Mouse (Mus musculus): Measurements from ENCODE around the gene Palm.

Palm gene

DNA sequence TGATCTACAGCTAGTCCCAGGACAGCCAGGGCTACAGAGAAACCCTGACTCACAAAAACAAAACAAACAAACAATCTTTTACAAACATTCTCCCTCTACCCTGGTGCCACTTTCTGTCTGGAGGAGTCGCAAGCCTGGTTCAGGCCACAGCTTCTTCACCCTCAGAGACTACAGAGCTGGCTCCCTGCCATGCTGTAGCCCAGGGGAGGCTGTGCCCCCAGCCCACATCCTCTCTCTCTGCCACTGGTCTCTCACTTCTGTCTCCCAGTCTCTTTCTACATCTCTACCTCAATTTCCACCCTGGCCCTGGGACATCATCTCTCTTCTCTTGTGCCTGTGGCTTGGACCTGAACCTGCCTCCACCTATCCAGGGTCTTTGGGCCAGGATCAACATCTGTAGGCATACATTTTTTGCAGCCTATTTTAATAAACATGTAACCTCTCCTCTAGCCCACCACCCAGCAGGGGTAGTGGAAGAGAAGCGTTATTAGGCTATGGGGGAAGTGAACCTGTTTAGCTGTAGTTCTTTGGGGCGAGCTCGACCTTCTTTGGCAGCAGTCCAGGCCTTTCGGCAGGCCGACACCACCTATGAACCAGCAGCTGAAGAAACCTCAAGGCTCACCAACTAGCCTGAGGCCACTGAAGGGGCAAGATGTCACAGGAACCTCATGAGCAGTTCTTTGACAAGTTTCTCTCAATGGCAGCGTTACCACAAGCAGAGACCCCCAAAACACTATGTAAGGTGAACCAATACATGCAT, 38.8 kb downstream of the Palm start:
- no peak for DNase-seq

- DNase-seq: no peak
These were observed 39.4 kb downstream of the Palm start for GRCm38 (mm10) chr10:79832786-79833181.

GRCm38 (mm10) chr10:79834769-79835398, 41.5 kb downstream of the Palm start:
- DNase-seq: peak; percentile 81

GRCm38 (mm10) chr10:79836918-79837317, 43.5 kb downstream of the Palm start:
- DNase-seq: no peak

- DNase-seq: no peak
These were observed 44.8 kb downstream of the Palm start for GRCm38 (mm10) chr10:79838151-79838550.

DNA sequence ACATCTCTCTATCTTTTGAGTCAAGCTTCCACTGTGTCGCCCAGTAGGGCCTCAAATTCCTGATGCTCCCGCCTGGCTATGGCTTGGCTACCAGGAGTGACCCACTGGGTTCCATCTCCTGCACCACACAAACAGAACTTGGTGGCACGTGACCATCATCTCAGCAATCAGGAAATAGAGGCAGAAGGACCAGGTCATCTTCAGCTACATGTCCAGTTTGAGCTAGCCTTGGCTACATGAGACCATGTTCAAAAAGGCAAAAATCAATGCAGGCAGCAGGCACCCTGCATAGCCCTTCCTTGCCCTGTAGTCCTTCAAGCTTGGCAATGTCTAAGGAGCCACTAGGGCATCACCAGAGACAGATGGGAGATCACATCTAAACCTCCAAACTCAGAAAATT, 46.7 kb downstream of the Palm start:
- DNase-seq: no peak

DNA sequence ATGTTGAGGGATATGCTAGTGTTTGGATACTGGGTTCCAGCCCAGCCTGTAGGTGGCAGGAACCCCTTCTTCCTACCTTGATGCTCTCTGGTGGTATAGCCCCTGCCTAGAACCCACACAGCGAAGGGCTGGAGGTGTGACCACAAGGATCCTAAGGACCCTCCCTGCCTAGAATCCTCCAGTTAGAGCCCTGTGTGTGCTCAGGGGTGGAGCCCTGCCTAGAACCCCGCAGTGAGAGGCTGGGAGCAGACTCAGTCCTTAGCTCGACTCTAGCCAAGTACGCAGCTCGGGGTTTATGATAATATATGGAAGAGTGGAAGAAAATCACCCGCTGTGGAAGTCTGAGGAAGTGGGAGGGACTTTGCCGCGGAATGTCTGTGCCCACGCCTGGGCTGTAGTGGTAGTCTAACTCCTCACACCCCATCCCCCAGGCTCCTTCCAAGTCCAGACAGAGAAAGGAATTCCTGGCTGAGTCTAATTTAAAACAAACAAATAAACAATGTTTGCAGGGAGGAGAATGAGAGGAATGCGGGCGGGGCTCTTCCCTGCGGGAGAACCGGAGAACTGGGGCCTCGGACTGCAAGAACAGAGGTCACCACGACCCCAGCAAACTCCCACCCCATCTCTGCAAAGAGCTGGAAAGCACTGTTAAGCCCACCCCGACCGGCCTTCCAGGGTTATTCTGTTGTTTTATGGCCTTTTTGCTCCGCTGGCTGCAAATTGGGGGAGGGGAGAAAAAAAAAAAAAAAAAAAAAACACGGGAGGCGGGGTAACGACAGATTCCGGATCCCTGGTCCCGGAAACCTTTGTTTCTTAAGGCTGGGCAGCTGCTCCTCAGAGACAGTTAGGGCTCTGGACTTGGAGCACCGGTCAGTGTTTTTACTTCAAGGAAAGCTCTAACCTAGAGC, 47.5 kb downstream of the Palm start:
- peak; percentile 87 for DNase-seq

DNA sequence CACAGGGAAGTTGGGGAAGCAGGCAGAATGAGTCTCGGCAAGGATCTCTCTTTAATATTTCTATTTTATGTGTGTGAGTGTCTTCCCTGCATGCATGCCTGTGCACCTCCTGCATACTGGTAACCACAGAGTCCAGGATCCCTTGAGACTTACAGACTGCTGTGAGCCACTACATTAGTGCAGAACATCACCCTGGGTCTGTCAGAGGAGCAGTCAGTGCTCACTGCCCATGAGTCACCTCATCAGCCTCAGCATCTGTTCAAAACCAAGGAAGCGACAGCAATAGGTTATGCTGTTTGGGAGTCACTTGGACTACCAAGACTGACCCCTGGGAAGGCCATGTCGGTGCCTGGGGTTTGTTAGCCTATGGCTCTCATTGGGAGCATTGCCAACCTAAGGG, 49.0 kb downstream of the Palm start:
- DNase-seq: no peak

GRCm38 (mm10) chr10:79843476-79843875, 50.1 kb downstream of the Palm start:
- no peak for DNase-seq

GRCm38 (mm10) chr10:79846553-79846952, 53.2 kb downstream of the Palm start:
- no peak for DNase-seq

DNA sequence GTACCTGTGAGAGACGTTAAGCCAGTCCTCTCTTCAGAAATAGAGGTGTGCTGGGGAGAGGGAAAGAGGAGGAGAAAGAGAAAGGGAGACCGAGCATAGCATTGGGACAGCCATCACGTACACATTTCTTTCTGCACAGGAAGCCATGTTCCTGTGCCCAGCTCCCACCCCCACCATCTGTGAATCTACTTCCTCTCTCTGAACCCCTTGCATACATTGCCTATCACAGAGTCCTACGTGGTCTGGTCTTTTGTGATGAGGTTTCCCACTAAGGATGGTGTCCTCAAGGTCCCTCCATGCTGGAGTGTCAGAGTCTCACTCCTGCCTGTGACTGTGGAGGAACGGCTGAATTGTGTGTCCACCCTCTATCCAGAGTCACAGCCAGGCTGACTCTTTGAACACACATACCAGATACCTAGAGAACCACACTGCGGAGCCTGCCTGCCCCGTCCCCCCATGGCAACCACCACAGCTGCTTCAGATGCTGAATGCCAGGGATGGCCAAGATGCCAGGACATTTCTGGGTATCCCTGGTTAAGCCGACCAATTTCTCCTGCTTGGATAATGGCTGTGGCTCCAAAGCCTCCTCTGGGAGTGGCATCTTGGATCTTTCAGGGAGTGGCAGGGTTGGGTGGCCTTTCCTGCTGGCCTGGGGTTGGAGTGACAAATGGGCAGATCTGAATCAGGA, 56.7 kb downstream of the Palm start:
- DNase-seq: no peak

DNA sequence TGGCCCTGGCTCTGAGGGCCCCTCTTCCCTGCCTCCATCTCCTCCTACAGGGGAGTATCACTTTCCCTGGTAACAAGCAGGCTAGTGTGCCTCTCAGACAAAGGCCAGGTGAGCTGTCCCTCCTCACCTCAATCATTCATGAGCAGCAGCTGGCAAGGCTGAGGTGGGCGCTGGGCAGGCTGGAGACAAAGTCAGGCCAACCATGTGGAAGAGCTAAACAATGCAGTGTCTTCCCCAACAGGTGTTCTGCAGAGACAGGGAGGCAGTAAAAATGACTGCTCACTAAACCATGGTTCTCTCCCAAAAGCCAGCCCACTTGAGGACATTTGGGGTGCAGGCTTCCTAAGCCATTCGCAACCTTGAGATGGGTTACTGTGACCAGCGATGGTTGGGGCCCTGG, 58.3 kb downstream of the Palm start:
- DNase-seq: no peak

DNA sequence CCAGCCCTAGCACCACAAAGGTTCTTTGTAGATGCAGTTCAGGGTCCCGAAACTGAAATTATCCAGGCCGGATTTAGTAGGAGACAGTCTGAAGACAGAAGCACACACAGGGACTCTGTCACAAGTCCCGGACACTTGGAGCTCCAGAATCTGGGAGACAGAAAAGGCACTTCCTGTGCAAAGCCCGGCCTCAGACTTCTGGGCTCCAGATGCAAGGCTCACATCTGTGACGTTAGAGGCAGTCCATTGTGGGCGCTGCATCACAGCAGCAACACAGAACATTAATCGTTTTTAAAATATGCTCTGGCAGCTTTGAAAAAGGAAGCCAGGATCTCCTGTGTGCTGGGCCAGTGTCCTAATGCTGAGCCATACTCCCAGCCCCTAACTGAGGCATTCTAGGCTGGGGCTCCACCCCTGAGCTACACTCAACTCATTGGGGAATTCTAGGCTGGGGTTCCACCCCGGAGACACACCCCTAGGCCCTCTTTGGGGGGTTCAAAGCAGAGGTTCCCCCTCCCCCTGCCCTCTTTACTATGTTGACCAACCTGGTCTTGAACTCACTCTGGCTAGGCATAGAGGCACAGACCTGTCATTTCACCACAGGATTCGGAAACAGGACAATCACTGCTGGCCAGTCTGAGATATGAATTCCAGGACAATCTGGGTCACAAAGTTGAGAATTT, 58.9 kb downstream of the Palm start:
- peak; percentile 75 for DNase-seq

- no peak for DNase-seq
These were observed 59.5 kb downstream of the Palm start for GRCm38 (mm10) chr10:79852827-79853226.

GRCm38 (mm10) chr10:79853392-79853791, 60.0 kb downstream of the Palm start:
- peak; percentile 97 for DNase-seq

DNA sequence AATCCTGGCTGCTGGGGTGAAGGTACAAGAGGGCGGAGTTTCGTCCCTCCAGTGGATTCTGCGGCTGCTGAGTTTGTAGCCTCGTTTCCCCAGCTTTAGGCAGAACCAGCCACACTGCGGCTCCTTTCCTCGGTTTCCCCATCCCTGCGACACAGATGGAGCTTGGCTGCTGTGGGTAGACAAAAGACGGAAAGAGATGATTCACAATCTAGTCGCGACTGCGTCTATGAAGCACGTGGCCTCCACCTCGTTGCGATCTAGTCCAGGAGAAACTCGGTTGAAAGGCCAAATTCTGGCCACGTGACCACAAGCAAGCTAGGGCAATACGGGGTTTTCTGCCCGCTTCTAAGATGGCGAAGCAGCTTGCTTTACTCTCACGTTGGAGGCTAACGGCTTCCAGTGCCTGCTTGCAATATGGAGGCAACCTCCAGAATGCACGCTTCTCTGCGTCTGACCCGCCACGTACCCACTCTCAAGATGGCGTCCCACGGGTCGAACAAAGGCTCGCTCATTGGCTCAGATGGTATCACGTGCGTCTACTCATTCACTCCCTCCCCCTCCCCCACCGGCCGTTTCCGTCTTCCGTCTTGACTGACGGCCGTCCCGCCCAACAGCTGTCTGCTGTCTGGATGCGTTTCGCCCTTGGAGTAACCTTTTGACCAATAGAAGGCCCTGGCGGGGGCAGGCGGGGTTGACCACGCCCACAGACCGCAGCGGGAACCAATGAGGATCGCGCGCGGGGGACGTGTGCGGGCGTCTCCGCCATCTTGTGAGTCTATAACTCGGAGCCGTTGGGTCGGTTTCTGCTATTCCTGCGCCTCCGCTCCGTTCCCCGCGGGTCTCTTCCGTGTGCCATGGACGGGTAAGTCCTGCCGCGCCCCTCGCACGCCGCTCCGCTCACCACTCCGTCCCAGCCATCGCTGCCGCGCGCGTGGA, 60.8 kb downstream of the Palm start, which contains the start of gene Ptbp1:
Ptbp1 (plus strand) TSS at position 568 of the 936 bp plus-strand sequence.
- DNase-seq: peak; percentile 100

DNA sequence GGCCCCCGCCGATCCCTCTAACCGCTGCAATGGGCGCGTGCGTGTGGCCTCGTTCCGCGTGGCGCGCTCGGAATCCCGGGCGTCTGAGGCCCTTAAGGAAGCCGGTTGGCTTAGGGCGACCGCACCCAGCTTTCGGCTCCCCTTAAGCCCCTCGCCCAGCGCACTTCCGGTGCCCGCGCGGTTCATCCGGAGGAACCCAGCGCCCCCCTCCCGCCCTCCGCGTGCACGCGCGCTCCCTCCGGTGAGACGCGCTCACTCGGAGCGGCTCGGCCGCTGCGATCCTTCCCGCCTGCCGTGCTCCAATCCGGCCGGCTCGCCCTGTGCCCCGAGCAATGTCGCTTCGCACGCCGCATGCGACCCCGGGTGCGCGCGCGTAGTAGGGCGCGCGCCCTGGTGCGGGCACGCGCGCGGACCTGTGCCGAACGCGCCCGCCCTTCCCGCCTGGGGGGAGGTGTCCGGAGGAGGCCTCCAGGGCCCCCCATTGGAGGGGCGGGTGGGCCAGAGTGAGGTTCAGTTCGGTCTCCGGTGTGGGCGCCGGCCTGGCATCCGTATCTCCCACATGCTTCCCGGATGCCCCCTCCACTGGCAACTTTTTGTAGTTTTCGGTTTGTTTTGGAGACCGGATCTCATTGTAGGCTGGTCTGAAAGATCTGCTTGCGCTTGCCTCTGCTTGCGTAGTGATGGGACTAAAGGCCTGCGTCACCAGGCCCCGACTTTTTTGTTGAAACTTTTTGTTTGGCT, 61.6 kb downstream of the Palm start:
- peak; percentile 74 for DNase-seq

DNA sequence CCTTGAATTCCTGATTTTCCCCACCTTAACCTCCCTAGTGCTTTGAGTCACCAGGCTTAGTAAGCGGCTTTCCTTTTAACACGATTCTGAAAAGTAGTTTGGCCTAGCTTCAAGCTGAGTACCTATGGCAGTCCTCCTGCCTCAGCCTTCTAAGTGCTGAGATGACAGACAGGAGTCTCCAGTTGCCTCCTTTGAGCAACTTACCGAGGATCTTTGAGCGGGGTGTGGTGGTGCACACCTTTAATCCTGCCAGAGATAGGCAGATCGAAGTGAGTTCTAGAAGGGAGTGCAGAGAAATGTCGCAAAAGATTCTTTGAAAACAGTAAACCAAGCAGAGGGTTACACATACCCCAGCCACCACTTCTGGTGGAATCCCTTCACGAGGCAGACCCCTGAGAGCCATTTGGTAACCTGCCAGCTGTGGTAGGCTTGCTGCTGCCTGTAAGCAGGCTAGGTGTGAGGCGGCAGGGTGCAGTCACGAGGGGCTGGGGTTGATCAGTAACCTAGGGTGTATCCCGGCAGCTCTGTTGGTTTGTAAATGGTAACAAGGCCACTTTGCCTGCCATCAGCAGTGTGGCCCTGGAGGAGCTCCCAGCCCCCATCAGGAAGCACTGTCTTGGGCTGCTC, 62.3 kb downstream of the Palm start:
- peak; percentile 69 for DNase-seq

GRCm38 (mm10) chr10:79856280-79856679, 62.9 kb downstream of the Palm start:
- no peak for DNase-seq
